Mouse (Mus musculus): ENCODE measurements around the gene Zfp764. TPM values are rescaled to one million over a fixed set of nuclear protein-coding genes. Genes with fewer than 3 reads are reported as not detected.
"Not testable (repeated sequence)": the region's sequence is repeated elsewhere in the genome, so short reads cannot be mapped to it uniquely, and the experiment has no call there.

Gene Zfp764
- 5.1 and 6.6 TPM in 2 replicates for polyA plus RNA-seq (2016; fragmentation: Nextera tagmentation; extraction: Ambion mirVana)

DNA sequence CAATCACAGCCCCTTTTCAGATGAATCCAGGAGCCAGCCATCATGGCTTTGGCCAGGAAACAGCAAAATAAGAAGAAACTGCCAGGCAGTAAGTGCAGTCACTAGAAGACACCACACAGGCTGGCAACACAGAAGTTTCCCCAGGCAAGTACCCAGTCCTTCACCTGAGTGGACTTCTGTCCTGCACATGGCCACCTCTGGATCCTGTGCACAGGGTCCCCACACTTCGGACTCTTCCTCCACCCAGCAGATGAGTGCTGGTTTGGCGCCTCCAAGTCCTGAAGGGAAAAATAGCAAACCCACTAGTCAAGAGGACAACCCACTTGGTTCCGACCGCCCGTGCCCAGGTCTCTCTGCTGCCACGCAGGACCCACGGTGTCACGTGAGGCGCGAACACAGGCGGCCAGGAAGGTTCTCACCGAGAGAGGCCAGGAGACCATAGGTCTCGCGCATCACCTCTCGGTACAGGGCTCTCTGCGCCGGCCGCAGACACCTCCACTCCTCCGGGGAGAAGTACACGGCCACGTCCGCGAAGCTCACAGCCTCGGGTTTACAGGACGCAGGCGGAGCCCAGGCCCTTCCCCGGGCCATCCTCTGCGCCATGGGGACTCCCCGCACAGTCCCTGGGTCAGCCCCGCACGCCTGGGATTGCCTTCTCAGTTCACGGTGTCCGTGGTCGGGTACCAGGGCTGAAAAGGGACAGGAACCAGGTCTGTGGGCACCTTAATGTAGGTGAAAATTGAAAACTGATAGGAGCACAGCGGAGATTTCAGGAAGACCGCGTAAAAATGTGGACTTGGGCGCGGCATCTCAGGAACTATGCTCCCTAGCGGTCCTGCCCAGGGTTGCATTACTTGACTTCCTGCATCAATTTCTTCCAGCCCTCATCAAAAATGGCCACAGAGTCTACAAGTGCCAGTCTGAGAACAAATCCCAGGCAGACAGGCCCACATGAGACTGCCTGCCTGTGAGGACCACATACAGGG, at the start of gene Zfp764:
Zfp764 (minus strand) TSS at position 821 of the 986 bp plus-strand sequence.
- WGBS, result 5% methylated on average over 40 of the region's 40 CpGs

GRCm38 (mm10) chr7:127454905-127455304, 48.3 kb upstream of the Zfp764 start:
- peaks cover 71% of the 10 kb centered on the region for H3K36me3 ChIP-seq
- no peak for DNase-seq (ENCODE audit: low spot score)
- H3K9me3 ChIP-seq, result no peaks in the 10 kb centered on the region
- peaks cover 27% of the 10 kb centered on the region for H3K4me1 ChIP-seq
- no peaks in the 10 kb centered on the region for H3K27me3 ChIP-seq (ENCODE audit: insufficient read depth, poor library complexity, severe bottlenecking)
- H3K27ac ChIP-seq, result no peak overlapping the region
- WGBS, result 88% methylated on average over 7 of the region's 7 CpGs
- H3K4me3 ChIP-seq, result no peak overlapping the region

More for the DNA sequence above, at the start of gene Zfp764:
- peaks cover 10% of the 10 kb centered on the region for H3K36me3 ChIP-seq
- DNase-seq (ENCODE audit: low spot score), result peak; percentile 90
- not testable (repeated sequence) for H3K9me3 ChIP-seq; H3K4me1 ChIP-seq; H3K27me3 ChIP-seq (ENCODE audit: insufficient read depth, poor library complexity, severe bottlenecking)
- H3K27ac ChIP-seq, result peak within 1 kb of the TSS; percentile 89
- H3K4me3 ChIP-seq, result peak within 1 kb of the TSS; percentile 71

DNA sequence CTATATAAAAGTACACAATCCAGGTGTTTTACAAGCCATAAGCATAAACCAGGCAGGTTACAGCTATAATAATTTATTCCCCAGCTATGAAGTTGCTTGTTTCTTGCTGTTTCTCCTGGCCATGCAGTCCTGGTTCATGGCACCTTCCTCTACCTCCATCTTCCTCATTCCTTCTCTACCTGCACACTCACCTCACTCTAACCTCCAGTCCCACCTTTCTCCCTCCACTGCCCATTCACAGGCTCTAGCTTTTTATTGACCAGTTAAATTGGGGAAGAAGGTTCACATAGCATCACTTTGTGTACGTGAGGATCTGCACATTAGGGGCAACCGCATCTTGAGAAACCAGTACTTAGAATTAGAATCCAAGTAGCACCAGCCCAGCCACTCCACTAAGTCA, 46.4 kb upstream of the Zfp764 start:
- WGBS, result 96% methylated on average over 2 of the region's 2 CpGs
- peaks cover 35% of the 10 kb centered on the region for H3K4me1 ChIP-seq
- DNase-seq (ENCODE audit: low spot score), result peak; percentile 64
- no peaks in the 10 kb centered on the region for H3K9me3 ChIP-seq
- H3K4me3 ChIP-seq, result no peak overlapping the region
- H3K27me3 ChIP-seq (ENCODE audit: insufficient read depth, poor library complexity, severe bottlenecking), result no peaks in the 10 kb centered on the region
- H3K27ac ChIP-seq, result no peak overlapping the region
- H3K36me3 ChIP-seq, result peaks cover 60% of the 10 kb centered on the region

GRCm38 (mm10) chr7:127449966-127450365, 43.3 kb upstream of the Zfp764 start:
- H3K4me3 ChIP-seq, result peak overlapping the region; percentile 97
- H3K4me1 ChIP-seq, result peaks cover 37% of the 10 kb centered on the region
- peak overlapping the region; percentile 98; the same call in 1 of the 2 replicates for H3K27ac ChIP-seq
- WGBS, result 87% methylated on average over 7 of the region's 7 CpGs
- DNase-seq (ENCODE audit: low spot score), result no peak
- no peaks in the 10 kb centered on the region for H3K27me3 ChIP-seq (ENCODE audit: insufficient read depth, poor library complexity, severe bottlenecking)
- peaks cover 52% of the 10 kb centered on the region for H3K36me3 ChIP-seq
- H3K9me3 ChIP-seq, result no peaks in the 10 kb centered on the region

- H3K27me3 ChIP-seq (ENCODE audit: insufficient read depth, poor library complexity, severe bottlenecking), result no peaks in the 10 kb centered on the region
- DNase-seq (ENCODE audit: low spot score), result peak; percentile 97
- peak within 1 kb of the TSS; percentile 98 for H3K27ac ChIP-seq
- H3K4me3 ChIP-seq, result peak within 1 kb of the TSS; percentile 97
- WGBS, result under 1% methylated on average over 54 of the region's 54 CpGs
- H3K9me3 ChIP-seq, result no peaks in the 10 kb centered on the region
- H3K36me3 ChIP-seq, result peaks cover 56% of the 10 kb centered on the region
- H3K4me1 ChIP-seq, result peaks cover 37% of the 10 kb centered on the region
These were observed 42.1 kb upstream of the Zfp764 start, which contains the start of gene Zfp689 for GRCm38 (mm10) chr7:127448521-127449300. Gene Zfp689, minus strand, starts transcription at chr7:127449158.

DNA sequence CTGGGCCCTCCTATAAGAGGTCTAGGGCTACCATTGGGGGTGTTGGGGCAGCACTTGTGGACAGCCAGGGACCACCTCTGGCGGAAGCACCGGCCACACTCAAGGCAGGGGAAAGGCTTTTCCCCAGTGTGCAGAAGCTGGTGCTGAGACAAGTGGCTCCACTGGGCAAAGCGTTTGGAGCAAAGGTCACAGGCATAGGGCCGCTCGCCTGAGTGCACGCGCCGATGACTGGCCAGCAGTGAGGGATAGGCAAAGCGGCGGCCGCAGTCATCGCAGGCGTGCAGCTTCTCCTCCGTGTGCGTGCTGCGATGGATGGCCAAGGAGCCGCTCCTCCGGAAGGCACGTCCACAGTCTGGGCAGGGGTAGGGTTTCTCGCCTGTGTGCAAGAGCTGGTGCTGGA, 37.4 kb upstream of the Zfp764 start:
- DNase-seq (ENCODE audit: low spot score), result no peak
- no peak overlapping the region for H3K27ac ChIP-seq
- H3K4me3 ChIP-seq, result no peak overlapping the region
- no peaks in the 10 kb centered on the region for H3K27me3 ChIP-seq (ENCODE audit: insufficient read depth, poor library complexity, severe bottlenecking)
- no peaks in the 10 kb centered on the region for H3K9me3 ChIP-seq
- H3K4me1 ChIP-seq, result peaks cover 5% of the 10 kb centered on the region
- H3K36me3 ChIP-seq, result peaks cover 45% of the 10 kb centered on the region
- WGBS, result 86% methylated on average over 20 of the region's 20 CpGs

- H3K9me3 ChIP-seq, result 0 out of 2 replicates have a peak, but pooled peaks cover 4% of the 10 kb centered on the region
- WGBS, result 90% methylated on average over 3 of the region's 3 CpGs
- H3K4me3 ChIP-seq, result no peak overlapping the region
- no peak for DNase-seq (ENCODE audit: low spot score)
- no peak overlapping the region for H3K27ac ChIP-seq
- peaks cover 5% of the 10 kb centered on the region; the same call in 1 of the 2 replicates for H3K36me3 ChIP-seq
- no peaks in the 10 kb centered on the region for H3K27me3 ChIP-seq (ENCODE audit: insufficient read depth, poor library complexity, severe bottlenecking)
- no peaks in the 10 kb centered on the region for H3K4me1 ChIP-seq
These were observed 31.1 kb upstream of the Zfp764 start for GRCm38 (mm10) chr7:127437724-127438123.

- Histone ChIP-seq H3K27ac (no peak overlapping the region), H3K9me3 (0 out of 2 replicates have a peak, but pooled peaks cover 4% of the 10 kb centered on the region), H3K4me1 (no peaks in the 10 kb centered on the region), H3K27me3 (ENCODE audit: insufficient read depth, poor library complexity, severe bottlenecking) (no peaks in the 10 kb centered on the region), H3K36me3 (no peaks in the 10 kb centered on the region), H3K4me3 (no peak overlapping the region)
- 81% methylated on average over 4 of the region's 4 CpGs for WGBS
- no peak for DNase-seq (ENCODE audit: low spot score)
These were observed 28.6 kb upstream of the Zfp764 start for GRCm38 (mm10) chr7:127435206-127435605.

DNA sequence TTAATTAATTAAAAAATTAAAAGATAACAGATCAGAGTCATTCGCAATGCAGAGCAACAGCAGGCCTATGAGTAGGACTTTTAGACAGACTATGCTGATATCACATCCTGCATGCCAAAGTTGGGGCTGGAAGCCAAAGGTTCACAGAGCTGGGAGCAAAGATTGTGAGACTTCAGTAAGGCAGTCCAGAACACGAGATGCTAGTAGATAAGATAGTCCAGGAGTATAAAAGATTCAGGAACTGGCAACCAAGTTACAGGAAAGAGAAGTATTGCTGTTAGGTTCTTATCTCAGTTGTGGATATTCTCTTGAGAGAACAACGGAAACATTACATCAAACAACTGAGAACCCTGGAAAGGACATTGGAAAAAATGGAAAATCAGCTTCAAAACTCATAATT, 19.7 kb upstream of the Zfp764 start:
- Histone ChIP-seq H3K4me3 (no peak overlapping the region), H3K9me3 (no peaks in the 10 kb centered on the region), H3K4me1 (peaks cover 9% of the 10 kb centered on the region), H3K27me3 (ENCODE audit: insufficient read depth, poor library complexity, severe bottlenecking) (peaks cover 19% of the 10 kb centered on the region), H3K27ac (no peak overlapping the region), H3K36me3 (no peaks in the 10 kb centered on the region)
- no peak for DNase-seq (ENCODE audit: low spot score)
- 57% methylated on average over 3 of the region's 3 CpGs for WGBS

DNA sequence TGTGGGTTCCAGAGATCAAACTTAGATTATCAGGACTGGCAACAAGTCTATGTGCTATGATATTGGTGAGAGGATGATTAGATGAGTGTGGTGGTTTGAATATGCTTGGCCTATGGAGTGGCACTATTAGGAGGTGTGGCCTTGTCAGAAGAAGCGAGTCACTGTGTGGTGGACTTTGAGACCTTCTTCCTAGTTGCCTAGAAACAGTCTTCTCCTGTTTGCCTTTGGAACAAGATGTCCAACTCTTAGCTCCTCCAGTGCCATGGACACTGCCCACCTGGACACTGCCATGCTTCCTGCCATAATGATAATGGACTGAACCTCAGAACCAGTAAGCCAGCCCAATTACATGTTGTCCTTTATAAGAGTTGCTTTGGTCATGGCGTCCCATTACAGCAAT, 19.3 kb upstream of the Zfp764 start:
- Histone ChIP-seq H3K36me3 (no peaks in the 10 kb centered on the region), H3K27ac (no peak overlapping the region), H3K4me3 (no peak overlapping the region), H3K4me1 (peaks cover 13% of the 10 kb centered on the region), H3K27me3 (ENCODE audit: insufficient read depth, poor library complexity, severe bottlenecking) (peaks cover 19% of the 10 kb centered on the region), H3K9me3 (no peaks in the 10 kb centered on the region)
- 81% methylated on average over 2 of the region's 2 CpGs for WGBS
- no peak for DNase-seq (ENCODE audit: low spot score)

GRCm38 (mm10) chr7:127425291-127425690, 18.7 kb upstream of the Zfp764 start:
- 78% methylated on average over 3 of the region's 3 CpGs for WGBS
- H3K36me3 ChIP-seq, result 0 out of 2 replicates have a peak, but pooled peaks cover under 1% of the 10 kb centered on the region
- no peak overlapping the region for H3K27ac ChIP-seq
- peaks cover 16% of the 10 kb centered on the region for H3K4me1 ChIP-seq
- H3K9me3 ChIP-seq, result no peaks in the 10 kb centered on the region
- no peak for DNase-seq (ENCODE audit: low spot score)
- peaks cover 19% of the 10 kb centered on the region for H3K27me3 ChIP-seq (ENCODE audit: insufficient read depth, poor library complexity, severe bottlenecking)
- no peak overlapping the region for H3K4me3 ChIP-seq

DNA sequence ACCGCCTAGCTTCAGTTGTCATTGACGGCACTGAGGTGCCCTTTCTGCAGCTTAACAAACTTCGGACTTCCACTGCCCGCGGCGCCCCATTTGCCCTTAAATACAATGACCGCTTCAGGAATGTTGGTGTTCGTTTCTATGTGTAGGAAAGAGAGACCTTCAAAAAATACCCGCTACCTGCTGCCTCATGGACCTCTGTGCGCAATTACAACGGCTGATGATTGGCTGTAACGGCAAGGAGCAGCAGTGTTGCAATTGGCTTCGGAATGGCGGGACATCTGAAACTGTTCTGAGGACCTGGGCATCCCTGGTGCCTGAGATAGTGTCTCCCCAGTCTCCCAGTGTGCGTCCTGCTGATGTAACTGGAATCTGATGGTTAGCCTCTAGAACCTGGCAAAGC, 15.6 kb upstream of the Zfp764 start:
- Histone ChIP-seq H3K27ac (peak overlapping the region; percentile 91; the same call in 1 of the 2 replicates), H3K36me3 (peaks cover 27% of the 10 kb centered on the region), H3K27me3 (ENCODE audit: insufficient read depth, poor library complexity, severe bottlenecking) (peaks cover 19% of the 10 kb centered on the region), H3K4me1 (peaks cover 16% of the 10 kb centered on the region), H3K9me3 (no peaks in the 10 kb centered on the region), H3K4me3 (peak overlapping the region; percentile 90)
- WGBS, result 2% methylated on average over 15 of the region's 15 CpGs
- DNase-seq (ENCODE audit: low spot score), result no peak
